Mouse (Mus musculus): Measurements from ENCODE around the gene Tcf12. TPM values are rescaled to one million over a fixed set of nuclear protein-coding genes. Genes with fewer than 3 reads are reported as not detected.

Tcf12 gene
- polyA plus RNA-seq, 1 experiment = 78.1 TPM

GRCm38 (mm10) chr9:71942424-71942823 is 169.2 kb downstream of the Tcf12 start:
- TF ChIP-seq CTCF (IDR thresholded peaks at IDR 0.05; ENCODE audit: insufficient read depth, low read length) = no peak
- TF ChIP-seq POLR2A (IDR thresholded peaks at IDR 0.05; ENCODE audit: borderline replicate concordance, extremely low read depth, low read depth, low read length) = no peak
- Histone ChIP-seq H3K4me1 (ENCODE audit: control insufficient read depth, insufficient read depth, low read length) (peaks cover 3% of the 10 kb centered on the region), H3K4me3 (replicated peaks; ENCODE audit: extremely low read depth, low read depth, low read length) (no peak overlapping the region)
- DNase-seq = no peak

- Histone ChIP-seq H3K4me1 (ENCODE audit: control insufficient read depth, insufficient read depth, low read length) (peaks cover 3% of the 10 kb centered on the region), H3K4me3 (replicated peaks; ENCODE audit: extremely low read depth, low read depth, low read length) (no peak overlapping the region)
- DNase-seq = no peak
- no peak for TF ChIP-seq CTCF (IDR thresholded peaks at IDR 0.05; ENCODE audit: insufficient read depth, low read length)
- no peak for TF ChIP-seq POLR2A (IDR thresholded peaks at IDR 0.05; ENCODE audit: borderline replicate concordance, extremely low read depth, low read depth, low read length)
These were observed 171.7 kb downstream of the Tcf12 start for GRCm38 (mm10) chr9:71940016-71940415.

- TF ChIP-seq CTCF (IDR thresholded peaks at IDR 0.05; ENCODE audit: insufficient read depth, low read length) = no peak
- TF ChIP-seq POLR2A (IDR thresholded peaks at IDR 0.05; ENCODE audit: borderline replicate concordance, extremely low read depth, low read depth, low read length) = no peak
- no peak for DNase-seq
- Histone ChIP-seq H3K4me1 (ENCODE audit: control insufficient read depth, insufficient read depth, low read length) (no peaks in the 10 kb centered on the region), H3K4me3 (replicated peaks; ENCODE audit: extremely low read depth, low read depth, low read length) (no peak overlapping the region)
- 83% methylated on average over 1 of the region's 1 CpGs for WGBS
These were observed 175.5 kb downstream of the Tcf12 start for GRCm38 (mm10) chr9:71936199-71936598.

- WGBS = 32% methylated on average over 3 of the region's 3 CpGs
- TF ChIP-seq CTCF (IDR thresholded peaks at IDR 0.05; ENCODE audit: insufficient read depth, low read length) (no peak), POLR2A (IDR thresholded peaks at IDR 0.05; ENCODE audit: borderline replicate concordance, extremely low read depth, low read depth, low read length) (no peak)
- no peak for DNase-seq
- H3K4me1 ChIP-seq (ENCODE audit: control insufficient read depth, insufficient read depth, low read length) = no peaks in the 10 kb centered on the region
- no peak overlapping the region for H3K4me3 ChIP-seq (replicated peaks; ENCODE audit: extremely low read depth, low read depth, low read length)
These were observed 176.8 kb downstream of the Tcf12 start for GRCm38 (mm10) chr9:71934833-71935232.

- no peak overlapping the region for H3K4me3 ChIP-seq (replicated peaks; ENCODE audit: extremely low read depth, low read depth, low read length)
- no peak for TF ChIP-seq POLR2A (IDR thresholded peaks at IDR 0.05; ENCODE audit: borderline replicate concordance, extremely low read depth, low read depth, low read length)
- TF ChIP-seq CTCF (IDR thresholded peaks at IDR 0.05; ENCODE audit: insufficient read depth, low read length) = no peak
- DNase-seq = no peak
- no peaks in the 10 kb centered on the region for H3K4me1 ChIP-seq (ENCODE audit: control insufficient read depth, insufficient read depth, low read length)
These were observed 179.7 kb downstream of the Tcf12 start for GRCm38 (mm10) chr9:71931965-71932364.

- TF ChIP-seq POLR2A (IDR thresholded peaks at IDR 0.05; ENCODE audit: borderline replicate concordance, extremely low read depth, low read depth, low read length) (no peak), CTCF (IDR thresholded peaks at IDR 0.05; ENCODE audit: insufficient read depth, low read length) (no peak)
- DNase-seq = no peak
- no peaks in the 10 kb centered on the region for H3K4me1 ChIP-seq (ENCODE audit: control insufficient read depth, insufficient read depth, low read length)
- H3K4me3 ChIP-seq (replicated peaks; ENCODE audit: extremely low read depth, low read depth, low read length) = no peak overlapping the region
- 65% methylated on average over 8 of the region's 8 CpGs for WGBS
These were observed 180.3 kb downstream of the Tcf12 start for GRCm38 (mm10) chr9:71931358-71931715.

- Histone ChIP-seq H3K4me3 (replicated peaks; ENCODE audit: extremely low read depth, low read depth, low read length) (no peak overlapping the region), H3K4me1 (ENCODE audit: control insufficient read depth, insufficient read depth, low read length) (no peaks in the 10 kb centered on the region)
- DNase-seq = no peak
- TF ChIP-seq CTCF (IDR thresholded peaks at IDR 0.05; ENCODE audit: insufficient read depth, low read length) = no peak
- no peak for TF ChIP-seq POLR2A (IDR thresholded peaks at IDR 0.05; ENCODE audit: borderline replicate concordance, extremely low read depth, low read depth, low read length)
- WGBS = 73% methylated on average over 3 of the region's 3 CpGs
These were observed 181.0 kb downstream of the Tcf12 start for GRCm38 (mm10) chr9:71930431-71931357.

- no peak for DNase-seq
- Histone ChIP-seq H3K4me1 (ENCODE audit: control insufficient read depth, insufficient read depth, low read length) (peaks cover 3% of the 10 kb centered on the region; the same call in 1 of the 2 replicates), H3K4me3 (replicated peaks; ENCODE audit: extremely low read depth, low read depth, low read length) (no peak overlapping the region)
- TF ChIP-seq CTCF (IDR thresholded peaks at IDR 0.05; ENCODE audit: insufficient read depth, low read length) (no peak), POLR2A (IDR thresholded peaks at IDR 0.05; ENCODE audit: borderline replicate concordance, extremely low read depth, low read depth, low read length) (no peak)
These were observed 195.1 kb downstream of the Tcf12 start for GRCm38 (mm10) chr9:71916662-71916953.

- 67% methylated on average over 6 of the region's 6 CpGs for WGBS
- peak; percentile 31 for DNase-seq
- no peak for TF ChIP-seq POLR2A (IDR thresholded peaks at IDR 0.05; ENCODE audit: borderline replicate concordance, extremely low read depth, low read depth, low read length)
- TF ChIP-seq CTCF (IDR thresholded peaks at IDR 0.05; ENCODE audit: insufficient read depth, low read length) = no peak
These were observed 195.6 kb downstream of the Tcf12 start for GRCm38 (mm10) chr9:71915871-71916661.

More at GRCm38 (mm10) chr9:71915871-71916661, 195.6 kb downstream of the Tcf12 start:
- H3K4me1 ChIP-seq (ENCODE audit: control insufficient read depth, insufficient read depth, low read length) = peaks cover 3% of the 10 kb centered on the region; the same call in 1 of the 2 replicates
- no peak overlapping the region for H3K4me3 ChIP-seq (replicated peaks; ENCODE audit: extremely low read depth, low read depth, low read length)
